Mouse (Mus musculus): ENCODE results near the gene Zfp879. TPM values are rescaled to one million over a fixed set of nuclear protein-coding genes. Genes with fewer than 3 reads are reported as not detected.

Gene Zfp879
- polyA plus RNA-seq (2012; rRNA removed) (0.88 and 0.89 TPM in 2 replicates), polyA plus RNA-seq (2014; fragmentation: Nextera tagmentation; extraction: Ambion mirVana) (0.55 and 0.66 TPM in 2 replicates)

DNA sequence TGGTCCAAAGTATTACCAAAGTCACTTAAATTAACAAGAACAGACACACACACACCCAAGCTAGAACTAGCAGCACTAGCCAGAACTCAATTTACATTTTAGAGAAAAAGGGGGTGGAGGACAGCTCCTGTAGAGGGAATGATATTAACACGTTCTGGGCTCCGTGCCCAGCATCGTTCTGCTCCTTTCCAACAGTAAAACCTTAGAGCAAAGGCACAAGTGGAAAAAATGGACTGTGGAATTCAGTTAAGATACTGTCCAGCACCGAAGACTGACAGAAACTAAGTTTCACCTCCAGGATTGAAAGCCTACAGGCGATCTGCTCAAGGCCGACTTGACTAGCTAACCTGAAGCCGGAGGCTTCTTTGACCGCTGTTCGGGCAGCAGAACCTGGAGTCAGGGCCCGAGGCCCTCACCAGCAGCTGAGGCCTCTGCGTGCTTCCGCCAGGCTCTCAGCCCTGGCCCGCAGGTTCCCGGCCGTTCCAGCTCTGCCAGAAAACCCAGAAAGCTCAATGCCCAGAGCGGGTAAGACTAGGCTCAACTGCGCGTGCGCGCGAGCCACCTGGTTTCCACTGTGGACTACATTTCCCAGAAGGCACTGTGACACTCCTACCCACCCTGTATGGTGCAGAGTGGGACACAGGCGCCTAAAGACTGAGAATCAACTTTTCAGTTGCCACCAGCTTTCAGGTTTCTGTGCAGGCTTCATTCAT is at the start of gene Zfp879:
Zfp879 (minus strand) TSS at position 530 of the 713 bp plus-strand sequence.
- peak; percentile 97 for ATAC-seq (ENCODE audit: low FRiP score, low read depth)
- 0 out of 2 replicates have a peak, but pooled peaks have one; percentile 86 for TF ChIP-seq POLR2A (IDR thresholded peaks at IDR 0.05; ENCODE audit: borderline replicate concordance, extremely low read depth, insufficient read depth, insufficient read length)
- Histone ChIP-seq H3K9ac (ENCODE audit: low read depth, low read length, severe bottlenecking) (peak within 1 kb of the TSS; percentile 49), H3K9me3 (ENCODE audit: control insufficient read depth, low read length) (no peaks in the 10 kb centered on the region), H3K27me3 (ENCODE audit: control insufficient read depth, insufficient read depth, low read length) (no peaks in the 10 kb centered on the region), H3K4me1 (ENCODE audit: control insufficient read depth, insufficient read depth, low read length) (peaks cover 13% of the 10 kb centered on the region), H3K4me2 (replicated peaks; ENCODE audit: low read depth, low read length, severe bottlenecking) (peak within 1 kb of the TSS; percentile 50), H3K27ac (replicated peaks; ENCODE audit: low read depth, low read length) (peak within 1 kb of the TSS; percentile 92), H3K4me3 (replicated peaks; ENCODE audit: low read length) (peak within 1 kb of the TSS; percentile 33), H3K36me3 (ENCODE audit: control insufficient read depth, insufficient read depth, low read length) (no peaks in the 10 kb centered on the region)
- WGBS: 12% methylated on average over 22 of the region's 22 CpGs
- peak; percentile 97 for DNase-seq (ENCODE audit: low spot score)

DNA sequence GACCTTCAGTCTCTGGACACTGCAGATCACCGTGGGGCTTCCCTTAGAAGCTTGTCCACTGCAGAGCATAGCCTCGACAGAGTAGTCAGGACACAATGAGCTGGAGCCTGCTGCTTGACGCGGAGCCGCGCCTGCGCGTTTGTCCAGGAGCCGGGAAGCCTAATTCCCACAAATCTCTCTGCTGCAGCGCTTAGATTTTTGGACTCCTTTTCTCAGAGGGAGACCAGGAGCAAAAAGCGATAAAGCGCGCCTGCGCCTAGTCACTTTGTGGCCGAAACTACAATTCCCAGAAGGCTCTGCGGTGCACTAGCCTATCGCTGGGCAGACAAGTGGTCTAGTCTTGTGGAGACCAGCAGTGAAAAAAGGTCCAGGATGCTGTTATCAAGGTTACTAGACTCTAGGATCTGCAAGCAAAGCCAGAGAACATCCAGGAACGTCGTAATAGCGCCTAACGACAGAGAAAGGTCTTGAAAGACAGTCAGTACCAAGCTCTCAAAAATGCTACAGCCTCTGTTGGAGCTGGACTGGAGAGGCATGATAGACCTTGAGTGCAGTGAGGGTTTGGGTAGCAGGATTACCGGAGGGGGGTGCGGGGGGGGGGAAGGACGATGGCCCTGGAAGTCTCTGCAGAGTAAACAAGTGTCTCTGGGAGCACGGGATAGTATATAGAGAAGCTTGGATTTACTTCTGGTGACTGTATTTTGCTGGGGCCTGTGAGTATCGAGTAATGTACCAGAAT is 46.2 kb upstream of the Zfp879 start, which contains the start of gene Zfp454:
Zfp454 (minus strand) TSS at position 262 of the 739 bp plus-strand sequence.
- Histone ChIP-seq H3K36me3 (ENCODE audit: control insufficient read depth, insufficient read depth, low read length) (peaks cover 27% of the 10 kb centered on the region), H3K4me1 (ENCODE audit: control insufficient read depth, insufficient read depth, low read length) (no peaks in the 10 kb centered on the region), H3K4me3 (replicated peaks; ENCODE audit: low read length) (peak within 1 kb of the TSS; percentile 53), H3K27ac (replicated peaks; ENCODE audit: low read depth, low read length) (peak within 1 kb of the TSS; percentile 77), H3K9ac (ENCODE audit: low read depth, low read length, severe bottlenecking) (peak within 1 kb of the TSS; percentile 70), H3K9me3 (ENCODE audit: control insufficient read depth, low read length) (no peaks in the 10 kb centered on the region), H3K27me3 (ENCODE audit: control insufficient read depth, insufficient read depth, low read length) (no peaks in the 10 kb centered on the region), H3K4me2 (replicated peaks; ENCODE audit: low read depth, low read length, severe bottlenecking) (peak within 1 kb of the TSS; percentile 79)
- ATAC-seq (ENCODE audit: low FRiP score, low read depth) (peak; percentile 94), DNase-seq (ENCODE audit: low spot score) (peak; percentile 97)
- TF ChIP-seq POLR2A (IDR thresholded peaks at IDR 0.05; ENCODE audit: borderline replicate concordance, extremely low read depth, insufficient read depth, insufficient read length): peak; percentile 96; the same call in 1 of the 2 replicates
- WGBS: 6% methylated on average over 26 of the region's 26 CpGs

DNA sequence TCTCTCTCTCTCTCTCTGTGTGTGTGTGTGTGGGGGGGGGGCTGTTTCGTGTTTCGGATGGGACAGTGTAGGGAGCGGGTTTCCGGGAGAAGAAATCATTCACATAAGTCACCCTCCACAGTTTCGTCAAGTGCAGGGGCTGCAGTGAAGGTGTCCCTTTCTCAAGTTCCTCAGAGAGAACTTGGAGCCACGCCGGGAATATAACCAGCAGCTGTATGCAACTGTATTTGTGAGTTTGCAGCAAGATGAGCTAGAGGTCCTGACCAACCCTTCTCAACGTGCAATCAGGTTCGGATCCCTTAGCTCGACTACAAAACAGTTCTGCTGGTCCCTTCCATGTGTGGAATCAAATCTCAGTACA is 45.6 kb upstream of the Zfp879 start:
- Histone ChIP-seq H3K9ac (ENCODE audit: low read depth, low read length, severe bottlenecking) (peak overlapping the region; percentile 70), H3K27me3 (ENCODE audit: control insufficient read depth, insufficient read depth, low read length) (no peaks in the 10 kb centered on the region), H3K9me3 (ENCODE audit: control insufficient read depth, low read length) (no peaks in the 10 kb centered on the region), H3K4me1 (ENCODE audit: control insufficient read depth, insufficient read depth, low read length) (no peaks in the 10 kb centered on the region), H3K27ac (replicated peaks; ENCODE audit: low read depth, low read length) (peak overlapping the region; percentile 77), H3K4me2 (replicated peaks; ENCODE audit: low read depth, low read length, severe bottlenecking) (peak overlapping the region; percentile 79), H3K36me3 (ENCODE audit: control insufficient read depth, insufficient read depth, low read length) (peaks cover 31% of the 10 kb centered on the region), H3K4me3 (replicated peaks; ENCODE audit: low read length) (peak overlapping the region; percentile 53)
- ATAC-seq (ENCODE audit: low FRiP score, low read depth): no peak
- peak; percentile 16 for DNase-seq (ENCODE audit: low spot score)
- 4% methylated on average over 10 of the region's 10 CpGs for WGBS
- no peak for TF ChIP-seq POLR2A (IDR thresholded peaks at IDR 0.05; ENCODE audit: borderline replicate concordance, extremely low read depth, insufficient read depth, insufficient read length)

DNA sequence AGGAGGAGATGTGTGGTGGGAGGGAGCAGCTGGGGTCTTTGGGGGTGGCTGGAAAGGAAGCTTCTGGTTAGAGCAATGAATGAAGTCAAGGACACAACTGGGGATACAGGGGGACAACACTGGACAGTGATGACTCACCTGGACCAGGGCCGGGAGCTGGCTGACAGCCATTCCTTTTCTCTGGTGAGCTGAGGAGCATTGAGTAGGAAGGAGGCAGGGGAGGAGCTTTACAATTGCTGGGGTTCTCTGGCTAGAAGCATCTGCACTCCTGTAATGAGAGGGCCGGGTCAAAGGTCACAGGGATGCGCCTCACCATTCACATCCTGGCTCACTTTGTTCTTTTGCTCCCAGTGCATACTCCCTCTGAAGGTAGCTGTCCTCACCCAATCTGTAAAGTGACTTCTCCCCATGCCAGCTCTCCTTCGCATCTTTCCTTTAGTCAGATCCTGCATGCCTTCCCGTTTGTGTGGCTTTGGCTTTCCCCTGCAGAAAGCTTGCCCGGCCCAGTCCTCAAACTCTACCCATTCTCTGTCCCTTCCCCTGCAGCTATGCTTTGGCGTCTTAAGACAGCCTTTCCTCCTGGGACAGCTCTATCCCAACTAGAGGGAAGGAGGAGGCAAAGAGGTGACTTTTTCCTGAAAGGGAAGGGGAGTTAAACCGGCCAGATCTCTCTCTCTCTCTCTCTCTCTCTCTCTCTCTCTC is 45.0 kb upstream of the Zfp879 start:
- Histone ChIP-seq H3K36me3 (ENCODE audit: control insufficient read depth, insufficient read depth, low read length) (peaks cover 33% of the 10 kb centered on the region), H3K27ac (replicated peaks; ENCODE audit: low read depth, low read length) (no peak overlapping the region), H3K4me1 (ENCODE audit: control insufficient read depth, insufficient read depth, low read length) (no peaks in the 10 kb centered on the region), H3K4me2 (replicated peaks; ENCODE audit: low read depth, low read length, severe bottlenecking) (peak overlapping the region; percentile 79), H3K27me3 (ENCODE audit: control insufficient read depth, insufficient read depth, low read length) (no peaks in the 10 kb centered on the region), H3K9ac (ENCODE audit: low read depth, low read length, severe bottlenecking) (peak overlapping the region; percentile 70), H3K9me3 (ENCODE audit: control insufficient read depth, low read length) (no peaks in the 10 kb centered on the region), H3K4me3 (replicated peaks; ENCODE audit: low read length) (peak overlapping the region; percentile 53)
- no peak for ATAC-seq (ENCODE audit: low FRiP score, low read depth)
- WGBS: 45% methylated on average over 8 of the region's 8 CpGs
- no peak for DNase-seq (ENCODE audit: low spot score)
- no peak for TF ChIP-seq POLR2A (IDR thresholded peaks at IDR 0.05; ENCODE audit: borderline replicate concordance, extremely low read depth, insufficient read depth, insufficient read length)

DNA sequence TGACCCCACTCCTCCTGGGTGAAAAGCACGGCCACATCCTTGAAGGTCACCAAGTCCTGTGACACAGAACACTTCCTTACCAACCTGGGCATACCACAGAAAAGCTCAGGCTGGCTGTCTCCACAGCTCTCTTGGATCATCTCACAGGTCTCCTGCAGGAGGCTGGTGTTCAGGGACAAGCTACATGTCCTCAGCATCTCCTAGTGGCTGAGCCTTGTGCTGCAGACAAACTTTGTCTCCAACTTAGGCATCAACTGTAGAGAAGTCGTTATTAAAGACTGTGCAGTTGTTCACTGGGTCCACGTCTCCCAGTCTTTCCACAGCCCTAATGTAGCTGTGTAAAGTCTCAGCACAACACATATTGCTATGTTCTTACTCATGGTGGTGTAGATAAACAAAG is 42.4 kb upstream of the Zfp879 start:
- DNase-seq (ENCODE audit: low spot score) (no peak), ATAC-seq (ENCODE audit: low FRiP score, low read depth) (no peak)
- Histone ChIP-seq H3K27ac (replicated peaks; ENCODE audit: low read depth, low read length) (no peak overlapping the region), H3K4me3 (replicated peaks; ENCODE audit: low read length) (no peak overlapping the region), H3K4me2 (replicated peaks; ENCODE audit: low read depth, low read length, severe bottlenecking) (no peak overlapping the region), H3K27me3 (ENCODE audit: control insufficient read depth, insufficient read depth, low read length) (no peaks in the 10 kb centered on the region), H3K36me3 (ENCODE audit: control insufficient read depth, insufficient read depth, low read length) (peaks cover 55% of the 10 kb centered on the region), H3K9me3 (ENCODE audit: control insufficient read depth, low read length) (no peaks in the 10 kb centered on the region), H3K4me1 (ENCODE audit: control insufficient read depth, insufficient read depth, low read length) (no peaks in the 10 kb centered on the region), H3K9ac (ENCODE audit: low read depth, low read length, severe bottlenecking) (no peak overlapping the region)
- WGBS: 86% methylated on average over 3 of the region's 3 CpGs
- no peak for TF ChIP-seq POLR2A (IDR thresholded peaks at IDR 0.05; ENCODE audit: borderline replicate concordance, extremely low read depth, insufficient read depth, insufficient read length)
